In the genomic region with DNA sequence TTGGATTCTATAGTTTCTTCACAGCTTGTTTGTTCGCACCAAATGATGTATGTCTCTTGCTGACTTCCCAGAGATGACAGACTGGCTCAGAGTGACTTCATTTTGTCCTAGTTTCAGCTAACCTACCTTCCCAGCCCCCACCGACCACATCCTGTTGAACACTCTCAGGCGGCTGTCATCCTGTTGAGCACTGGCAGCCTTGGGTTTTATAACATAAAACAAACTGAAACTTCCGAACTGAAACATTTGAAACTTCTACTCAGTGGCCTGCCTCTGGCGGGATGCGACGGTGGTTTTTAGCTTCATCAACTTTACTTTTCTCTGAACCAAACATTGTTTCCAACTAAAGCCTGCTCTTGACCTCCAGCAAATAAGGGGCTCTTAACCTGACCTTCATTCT, we compare ENCODE assay signal across 11 mouse cellular contexts. TPM values are rescaled to one million over a fixed set of nuclear protein-coding genes. Genes with fewer than 3 reads are reported as not detected.
A peak's percentile ranks its signal among the peaks of the same experiment; 100 is the strongest.
DNase-seq lines count a peak whose midpoint lies in the region; ATAC-seq and TF ChIP-seq lines count a peak whose summit lies in the region.
"Had no signal": no experiment of that assay in that cellular context is flagged by ENCODE, and none has a peak within 500 bp of the region (broad histone marks: within the 10 kb centered on the region; RNA-seq: fewer than 3 reads in every experiment).

No protein-coding gene starts in this region.

- no peak overlapping the region for H3K4me3 ChIP-seq in liver, embryonic 11.5 days (ENCODE audit: low read depth, low read length)
- no peak overlapping the region for H3K4me3 ChIP-seq in stomach, postnatal 0 days (ENCODE audit: low read depth, low read length)
- H3K4me3 ChIP-seq: lung, embryonic 15.5 days had no signal

- TF ChIP-seq CTCF in stomach, postnatal 0 days (IDR thresholded peaks at IDR 0.05; ENCODE audit: low read depth) = no peak

- H3K27ac ChIP-seq in liver, embryonic 11.5 days (ENCODE audit: low read depth, low read length) = 0 out of 2 replicates have a peak overlapping the region, but pooled peaks have one; percentile 38
- no peak overlapping the region for H3K27ac ChIP-seq in stomach, postnatal 0 days (replicated peaks)
- H3K27ac ChIP-seq: lung, embryonic 15.5 days had no signal

- TF ChIP-seq EP300 in stomach, postnatal 0 days (optimal IDR thresholded peaks at IDR 0.05) = no peak

- no peaks in the 10 kb centered on the region for H3K27me3 ChIP-seq in liver, embryonic 11.5 days (replicated peaks; ENCODE audit: control insufficient read depth, insufficient read depth, low read length)
- no peaks in the 10 kb centered on the region for H3K27me3 ChIP-seq in stomach, postnatal 0 days (ENCODE audit: control insufficient read depth, insufficient read depth, low read length)
- H3K27me3 ChIP-seq: lung, embryonic 15.5 days had no signal

- H3K36me3 ChIP-seq in liver, embryonic 11.5 days (ENCODE audit: control insufficient read depth, insufficient read depth, low read length) = no peaks in the 10 kb centered on the region
- H3K36me3 ChIP-seq in stomach, postnatal 0 days (ENCODE audit: control insufficient read depth, insufficient read depth, low read length) = no peaks in the 10 kb centered on the region
- H3K36me3 ChIP-seq: lung, embryonic 15.5 days had no signal

- no peak overlapping the region for H3K9ac ChIP-seq in liver, embryonic 11.5 days (ENCODE audit: low read depth, low read length)
- H3K9ac ChIP-seq in stomach, postnatal 0 days (ENCODE audit: low read length) = no peak overlapping the region
- H3K9ac ChIP-seq: forebrain, postnatal 0 days; lung, embryonic 15.5 days had no signal

- DNase-seq in 3134 (ENCODE audit: extremely low read depth, insufficient read length, low spot score) = peak; percentile 58
- DNase-seq in CD8-positive naive resting alpha-beta T cell, adult 2 months (ENCODE audit: low read depth in 2 of 2, low spot score in 2 of 2) = peak; percentile 90 to 92
- DNase-seq in liver, embryonic 11.5 days (ENCODE audit: low spot score) = no peak
- DNase-seq in naive thymus-derived CD4-positive, alpha-beta T cell, adult 2 months (ENCODE audit: low read depth) = peak; percentile 96
- DNase-seq in urinary bladder, postnatal 14 days (ENCODE audit: low spot score) = no peak
- DNase-seq in left cerebral cortex, postnatal 36 days (ENCODE audit: low spot score in 2 of 2) = no peak
- no peak for DNase-seq in stomach, postnatal 0 days (ENCODE audit: low spot score)
- no peak for DNase-seq in cerebellum, adult 9-10 months
- DNase-seq: cerebellum, postnatal 10 days; forebrain, postnatal 0 days had no signal

- intact Hi-C loops in left cerebral cortex, postnatal 36 days (cut with DNase I) = no loop called here

- H3K4me2 ChIP-seq in liver, embryonic 11.5 days = peak overlapping the region; percentile 38; the same call in 1 of the 2 replicates
- H3K4me2 ChIP-seq in stomach, postnatal 0 days (replicated peaks; ENCODE audit: low read depth) = no peak overlapping the region
- H3K4me2 ChIP-seq: lung, embryonic 15.5 days had no signal

- H3K4me1 ChIP-seq in liver, embryonic 11.5 days (replicated peaks; ENCODE audit: control insufficient read depth, insufficient read depth, low read length) = 0 out of 2 replicates have a peak, but pooled peaks cover 3% of the 10 kb centered on the region
- H3K4me1 ChIP-seq in stomach, postnatal 0 days (replicated peaks; ENCODE audit: control insufficient read depth, insufficient read depth) = no peaks in the 10 kb centered on the region
- H3K4me1 ChIP-seq: lung, embryonic 15.5 days had no signal

- no peaks in the 10 kb centered on the region for H3K9me3 ChIP-seq in liver, embryonic 11.5 days (ENCODE audit: control insufficient read depth, low read length)
- no peaks in the 10 kb centered on the region for H3K9me3 ChIP-seq in stomach, postnatal 0 days (ENCODE audit: control insufficient read depth, low read length)
- H3K9me3 ChIP-seq: lung, embryonic 15.5 days had no signal

- ATAC-seq in liver, embryonic 11.5 days (replicated peaks; ENCODE audit: low FRiP score) = no peak
- no peak for ATAC-seq in stomach, postnatal 0 days (ENCODE audit: low FRiP score, low TSS enrichment)
- ATAC-seq: forebrain, postnatal 0 days had no signal

- 36% methylated on average over 7 of the region's 7 CpGs for WGBS in liver, embryonic 11.5 days
- 39% methylated on average over 7 of the region's 7 CpGs for WGBS in stomach, postnatal 0 days

RNA-seq across cellular contexts. Expression of gene Cep97, which starts 14.3 kb away (rescaled TPM):
- polyA plus RNA-seq in liver, embryonic 11.5 days (2014; fragmentation: Nextera tagmentation; extraction: Ambion mirVana) = 8.9 and 9.3 TPM in 2 replicates
- total RNA-seq in left cerebral cortex, postnatal 36 days (2021) = 10 to 100 TPM; 11.3 to 14.7 TPM
- polyA plus RNA-seq in stomach, postnatal 0 days (2015; fragmentation: Nextera tagmentation; extraction: Ambion mirVana) = 1.9 and 2.6 TPM in 2 replicates

RNA-seq across cellular contexts. Expression of gene Rpl24, which starts 17.1 kb away (rescaled TPM):
- polyA plus RNA-seq in liver, embryonic 11.5 days (2014; fragmentation: Nextera tagmentation; extraction: Ambion mirVana) = 847 and 912 TPM in 2 replicates
- 100 to 1,000 TPM; 384 to 396 TPM for total RNA-seq in left cerebral cortex, postnatal 36 days (2021)
- 760 and 770 TPM in 2 replicates for polyA plus RNA-seq in stomach, postnatal 0 days (2015; fragmentation: Nextera tagmentation; extraction: Ambion mirVana)

RNA-seq across cellular contexts. Expression of gene Zbtb11, which starts 24.7 kb away (rescaled TPM):
- 21.7 and 23.5 TPM in 2 replicates for polyA plus RNA-seq in liver, embryonic 11.5 days (2014; fragmentation: Nextera tagmentation; extraction: Ambion mirVana)
- 10 to 100 TPM; 41.7 to 49.3 TPM for total RNA-seq in left cerebral cortex, postnatal 36 days (2021)
- 6.8 and 7.3 TPM in 2 replicates for polyA plus RNA-seq in stomach, postnatal 0 days (2015; fragmentation: Nextera tagmentation; extraction: Ambion mirVana)

RNA-seq across cellular contexts. Expression of gene Nxpe3, which starts 53.9 kb away (rescaled TPM):
- 0.73 and 0.93 TPM in 2 replicates for polyA plus RNA-seq in liver, embryonic 11.5 days (2014; fragmentation: Nextera tagmentation; extraction: Ambion mirVana)
- total RNA-seq in left cerebral cortex, postnatal 36 days (2021) = 10 to 100 TPM in 1 of 2 experiments, 1 to 10 TPM in 1; 9.9 to 11.4 TPM
- 0.11 and 0.16 TPM in 2 replicates for polyA plus RNA-seq in stomach, postnatal 0 days (2015; fragmentation: Nextera tagmentation; extraction: Ambion mirVana)

Comparison
In these comparisons a context has a peak if more than half of its experiments do, and no peak if none do; other contexts are left out.
1. DNase-seq: peak in 3134 (single experiment), CD8-positive naive resting alpha-beta T cell, adult 2 months (2 of 2) and naive thymus-derived CD4-positive, alpha-beta T cell, adult 2 months (single experiment); none in liver, embryonic 11.5 days (single experiment), urinary bladder, postnatal 14 days (single experiment), left cerebral cortex, postnatal 36 days (0 of 2), stomach, postnatal 0 days (single experiment) and cerebellum, adult 9-10 months (single experiment).